Mouse (Mus musculus): ENCODE results near the gene Fxyd4.
A peak's percentile ranks its signal among the peaks of the same experiment; 100 is the strongest.

Gene Fxyd4

GRCm38 (mm10) chr6:117918043-117918442 is 19.4 kb downstream of the Fxyd4 start:
- DNase-seq (ENCODE audit: low read depth, low spot score) = peak; percentile 31

DNA sequence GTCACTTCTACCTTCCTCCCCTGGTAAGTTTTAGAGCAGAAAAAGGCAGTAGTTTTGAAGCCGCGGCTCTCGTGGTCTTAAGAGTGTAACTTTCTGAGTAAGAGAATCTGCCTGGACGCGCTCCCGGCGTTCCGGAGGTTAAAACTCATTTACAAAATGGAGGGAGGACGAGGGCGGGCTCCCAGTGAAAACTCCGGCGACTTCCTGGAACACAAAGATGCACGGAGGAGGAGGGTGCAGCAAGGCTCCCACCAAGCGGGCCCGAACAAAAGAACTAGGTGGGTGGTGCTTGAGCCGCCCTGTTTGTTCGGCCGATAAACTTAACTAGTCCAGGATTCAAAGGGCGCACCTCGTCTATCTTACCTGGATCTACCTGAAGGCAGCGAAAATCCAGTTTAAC is 19.9 kb downstream of the Fxyd4 start:
- DNase-seq (ENCODE audit: low read depth, low spot score) = peak; percentile 94

DNA sequence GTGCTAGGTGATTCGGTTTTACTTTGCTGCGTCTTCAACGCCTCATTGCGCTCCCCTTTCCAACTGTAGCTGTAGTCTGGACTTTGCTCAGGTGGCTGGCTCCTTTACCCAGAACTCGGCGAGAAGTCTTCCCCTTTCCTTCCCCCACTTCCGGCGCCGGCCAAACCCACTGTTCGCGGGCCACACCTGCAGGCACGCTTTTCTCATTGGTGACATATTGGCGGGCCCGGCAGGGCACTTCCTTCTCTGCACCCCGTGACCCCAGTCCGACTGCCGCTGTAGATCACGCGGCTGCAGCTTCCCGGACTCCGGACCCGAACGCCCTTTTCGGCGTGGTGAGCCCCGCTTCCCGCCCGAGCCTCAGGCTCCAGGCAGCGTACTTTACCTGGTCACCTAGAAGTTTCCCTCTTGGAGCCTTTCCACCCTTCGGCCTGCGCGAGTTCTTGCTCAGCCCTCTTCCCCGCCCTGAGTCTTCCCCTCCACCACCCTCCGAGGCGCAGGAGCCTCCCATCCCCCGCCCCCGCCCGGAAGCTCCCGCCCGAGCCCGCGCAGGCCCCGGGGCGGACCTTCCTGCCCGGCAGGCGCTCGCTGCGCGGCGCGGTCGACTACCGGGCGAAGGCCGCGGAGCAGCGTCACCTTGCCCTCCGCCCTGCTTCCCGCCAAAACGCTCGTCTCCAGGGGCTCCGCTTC is 20.6 kb downstream of the Fxyd4 start:
- peak; percentile 95 for DNase-seq (ENCODE audit: low read depth, low spot score)

GRCm38 (mm10) chr6:117916205-117916736 is 21.2 kb downstream of the Fxyd4 start:
- peak; percentile 52 for DNase-seq (ENCODE audit: low read depth, low spot score)

GRCm38 (mm10) chr6:117914541-117914940 is 23.0 kb downstream of the Fxyd4 start:
- DNase-seq (ENCODE audit: low read depth, low spot score) = no peak

- DNase-seq (ENCODE audit: low read depth, low spot score) = no peak
Measured at GRCm38 (mm10) chr6:117910120-117910661, 27.3 kb downstream of the Fxyd4 start.

DNA sequence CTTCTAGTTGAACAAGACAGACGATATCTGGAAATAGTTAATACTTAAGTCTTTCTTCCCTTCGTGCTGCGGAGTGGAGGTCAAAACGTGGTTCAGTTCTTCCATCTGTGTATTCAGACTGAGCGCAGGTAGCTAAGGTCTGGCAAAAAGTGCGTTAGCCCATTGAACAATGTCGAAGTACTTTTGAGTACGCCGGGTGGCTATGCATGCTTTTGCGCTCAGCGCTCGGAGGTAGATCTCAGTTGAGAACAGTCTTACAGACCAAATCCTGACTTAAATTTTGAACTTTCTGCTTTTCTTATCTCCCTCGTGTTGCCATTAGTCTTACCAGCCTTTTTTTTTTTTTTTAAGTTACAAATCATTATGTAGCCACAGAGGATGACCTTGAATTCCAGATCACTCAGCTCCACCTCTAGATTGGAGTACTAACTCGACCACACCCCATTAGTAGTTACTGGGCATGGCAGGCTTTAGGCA is 29.0 kb downstream of the Fxyd4 start:
- DNase-seq (ENCODE audit: low read depth, low spot score) = peak; percentile 81

GRCm38 (mm10) chr6:117907979-117908355 is 29.5 kb downstream of the Fxyd4 start:
- no peak for DNase-seq (ENCODE audit: low read depth, low spot score)

DNA sequence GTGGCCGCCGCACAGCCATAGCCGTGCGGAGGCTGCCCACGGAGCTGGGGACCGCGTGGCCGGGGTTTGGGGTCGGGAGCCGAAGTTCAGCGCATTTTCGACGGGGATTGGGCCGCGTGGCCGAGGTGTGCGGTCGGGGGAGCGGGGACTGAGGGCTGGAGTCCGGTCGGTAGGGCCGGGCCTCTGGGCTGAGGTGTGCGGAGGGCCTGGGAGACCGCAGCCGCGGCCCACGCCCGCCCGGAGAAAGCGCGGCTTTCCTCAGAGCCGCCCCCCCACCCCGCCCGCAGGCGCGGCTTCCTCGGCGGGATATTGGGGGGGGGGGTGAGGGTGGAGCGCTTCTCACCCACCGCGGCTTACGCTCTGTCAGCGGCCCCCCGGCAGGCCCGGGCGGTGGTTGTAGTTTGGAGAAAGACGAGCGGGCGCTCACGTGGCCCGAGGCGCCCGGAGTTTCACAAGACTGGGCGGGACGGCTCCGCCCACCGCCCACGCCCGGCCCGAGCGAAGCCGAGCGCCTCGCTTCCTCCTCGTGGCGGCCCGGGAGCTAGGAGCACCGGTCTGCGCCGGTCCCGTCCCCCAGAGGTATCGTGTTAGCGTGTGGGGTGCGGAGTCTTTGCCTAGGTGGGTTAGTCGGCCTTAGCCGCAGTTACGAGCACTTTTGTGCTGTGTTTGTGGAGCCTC is 30.1 kb downstream of the Fxyd4 start:
- peak; percentile 91 for DNase-seq (ENCODE audit: low read depth, low spot score)

GRCm38 (mm10) chr6:117906590-117907271 is 30.8 kb downstream of the Fxyd4 start:
- peak; percentile 97 for DNase-seq (ENCODE audit: low read depth, low spot score)

DNA sequence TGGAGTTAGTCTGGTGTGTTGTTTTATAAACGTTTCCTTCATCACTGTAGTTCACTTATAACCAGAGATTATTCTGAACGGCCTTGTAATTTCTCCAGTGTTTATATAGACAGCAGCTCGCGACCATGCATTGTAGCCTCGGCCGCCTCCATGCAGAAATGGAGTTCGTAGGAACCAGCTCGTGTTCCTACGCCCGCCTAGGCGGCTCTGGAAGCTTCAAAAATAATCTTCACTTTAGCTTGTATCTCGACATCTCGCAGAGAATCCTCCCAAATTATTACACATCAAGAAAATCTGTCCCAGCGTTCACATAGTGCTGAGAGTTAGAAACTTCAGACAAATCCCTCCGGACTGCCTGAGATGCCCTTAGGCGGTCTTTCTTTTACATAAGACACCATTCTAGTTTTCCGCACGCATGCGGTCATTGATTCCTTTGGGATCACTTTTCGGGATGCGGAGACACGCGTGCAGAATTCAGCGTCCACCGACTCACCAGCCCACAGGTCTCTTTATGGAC is 31.4 kb downstream of the Fxyd4 start:
- no peak for DNase-seq (ENCODE audit: low read depth, low spot score)

- no peak for DNase-seq (ENCODE audit: low read depth, low spot score)
Measured at GRCm38 (mm10) chr6:117905260-117905930, 32.1 kb downstream of the Fxyd4 start.

GRCm38 (mm10) chr6:117903836-117904235 is 33.7 kb downstream of the Fxyd4 start:
- DNase-seq (ENCODE audit: low read depth, low spot score) = no peak

DNA sequence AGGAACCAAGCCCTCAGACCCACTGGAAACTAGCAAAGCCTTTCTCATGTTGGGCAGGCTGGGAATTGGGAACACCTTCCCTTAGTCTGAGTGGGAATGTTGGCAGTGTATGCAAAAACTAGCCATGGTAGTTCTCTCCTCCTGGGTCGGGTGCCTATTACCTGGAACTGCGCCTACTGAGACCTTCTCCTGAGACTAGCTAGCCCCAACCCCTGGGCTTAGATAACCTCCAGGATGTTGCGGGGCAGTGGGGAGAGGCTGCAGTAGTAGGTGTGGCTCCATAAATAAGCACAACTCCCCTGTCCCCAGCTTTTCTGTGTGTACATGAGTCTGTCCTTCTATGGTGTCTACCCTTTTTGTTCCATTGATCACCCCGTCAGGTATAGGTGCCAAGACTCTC is 34.9 kb downstream of the Fxyd4 start:
- DNase-seq (ENCODE audit: low read depth, low spot score) = no peak

DNA sequence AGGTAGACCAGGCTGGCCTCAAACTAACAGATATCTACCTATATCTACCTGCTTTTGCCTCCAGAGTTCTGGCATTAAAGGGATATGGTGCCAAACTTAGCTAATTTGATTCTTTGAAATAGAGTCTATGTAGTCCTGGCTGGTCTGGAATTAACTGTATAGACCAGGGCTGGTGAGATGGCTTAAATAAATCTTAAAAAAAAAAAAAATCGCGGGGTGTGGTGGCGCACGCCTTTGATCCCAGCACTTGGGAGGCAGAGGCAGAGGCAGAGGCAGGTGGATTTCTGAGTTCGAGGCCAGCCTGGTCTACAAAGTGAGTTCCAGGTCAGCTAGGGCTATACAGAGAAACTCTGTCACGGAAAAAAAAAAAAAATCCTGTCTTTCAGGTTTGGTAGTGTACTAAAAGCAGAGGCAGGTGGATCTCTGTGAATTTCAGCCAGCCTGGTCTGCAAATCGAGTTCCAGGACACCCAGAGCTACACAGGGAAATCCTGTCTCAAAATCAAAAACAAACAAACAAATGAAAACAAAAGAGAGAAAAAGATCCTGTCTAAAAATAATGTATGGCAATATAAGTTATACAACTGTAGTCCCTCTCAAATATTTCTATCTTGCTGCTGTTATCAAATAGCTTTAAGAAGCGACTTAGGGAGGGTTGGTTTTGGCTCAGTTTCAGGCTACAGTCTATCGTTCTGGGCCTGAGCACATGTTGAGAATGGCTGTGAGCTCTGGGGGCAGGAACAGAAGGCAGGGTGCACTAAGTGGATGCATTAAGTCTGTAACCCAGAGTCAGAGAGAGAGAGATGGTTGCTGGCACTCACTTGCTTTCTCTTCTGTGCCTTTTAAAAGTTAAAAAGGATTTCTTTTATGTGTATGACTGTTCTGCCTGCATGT is 35.7 kb downstream of the Fxyd4 start:
- no peak for DNase-seq (ENCODE audit: low read depth, low spot score)

DNA sequence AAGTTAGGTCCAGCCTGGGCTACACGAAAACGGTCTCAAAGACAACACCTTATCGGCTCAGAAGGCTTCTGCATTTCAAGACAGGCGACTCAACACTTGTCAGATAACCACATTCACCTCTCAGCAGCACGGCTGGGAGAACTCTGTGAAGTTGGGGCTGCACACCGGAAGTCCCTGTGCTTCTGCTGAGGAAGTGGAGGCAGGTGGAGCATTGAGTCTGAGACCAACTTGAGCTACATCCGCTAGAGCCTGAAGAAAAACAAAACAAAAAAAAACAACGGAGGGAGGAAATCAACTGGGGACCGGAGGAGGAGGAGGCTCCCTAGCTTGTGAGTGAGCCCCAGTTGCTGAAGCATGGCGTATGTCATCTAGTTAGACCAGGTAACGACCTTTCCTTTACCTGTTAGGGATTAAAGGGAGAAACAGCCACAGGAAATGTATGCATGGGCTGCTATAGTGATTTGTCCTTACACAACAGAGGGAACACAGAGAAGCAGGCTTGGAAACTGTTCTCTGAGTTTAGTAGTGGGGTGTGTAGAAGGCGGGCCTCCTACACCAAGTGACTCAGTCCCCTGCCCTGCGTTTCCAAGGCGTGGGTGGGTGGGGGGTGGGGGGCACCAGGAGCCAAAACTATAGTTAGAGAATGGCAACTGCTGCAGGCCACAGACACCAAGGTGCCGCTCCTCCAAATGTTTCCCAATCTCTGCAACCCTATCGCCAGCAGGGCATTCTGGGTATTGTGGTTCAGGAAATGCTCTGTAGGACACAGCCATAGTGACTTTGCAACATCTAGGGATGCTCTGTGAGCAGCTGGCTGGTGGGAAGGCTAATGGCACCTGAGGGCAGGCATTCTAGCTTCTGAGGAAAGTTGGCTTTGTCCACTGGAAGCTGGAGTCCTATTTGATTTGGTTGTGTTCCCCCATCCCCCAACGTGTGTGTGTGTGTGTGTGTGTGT is 37.1 kb downstream of the Fxyd4 start, which contains the start of gene Hnrnpf:
Gene Hnrnpf, plus strand, starts transcription at position 199 of the 955 bp plus-strand sequence.
- peak; percentile 80 for DNase-seq (ENCODE audit: low read depth, low spot score)

- DNase-seq (ENCODE audit: low read depth, low spot score) = no peak
Measured at GRCm38 (mm10) chr6:117897800-117898199, 39.7 kb downstream of the Fxyd4 start.

DNA sequence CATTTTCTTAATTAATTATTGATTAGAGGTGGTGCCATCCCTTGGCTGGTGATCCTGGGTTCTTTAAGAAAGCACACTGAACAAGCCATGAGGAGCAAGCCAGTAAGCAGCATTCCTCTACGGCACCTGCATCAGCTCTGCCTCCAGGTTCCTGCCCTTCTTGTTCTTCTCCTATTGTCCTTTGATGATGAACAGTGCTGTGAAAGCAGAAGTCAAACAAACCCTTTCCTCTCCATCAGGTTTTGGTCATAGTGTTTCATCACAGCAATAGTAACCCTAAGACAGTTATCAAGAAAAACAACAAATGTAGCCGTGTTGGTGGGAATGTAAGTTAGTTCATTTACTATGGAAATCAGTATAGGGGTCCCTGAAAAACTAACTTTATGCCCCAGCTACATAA is 44.1 kb downstream of the Fxyd4 start:
- no peak for DNase-seq (ENCODE audit: low read depth, low spot score)

DNA sequence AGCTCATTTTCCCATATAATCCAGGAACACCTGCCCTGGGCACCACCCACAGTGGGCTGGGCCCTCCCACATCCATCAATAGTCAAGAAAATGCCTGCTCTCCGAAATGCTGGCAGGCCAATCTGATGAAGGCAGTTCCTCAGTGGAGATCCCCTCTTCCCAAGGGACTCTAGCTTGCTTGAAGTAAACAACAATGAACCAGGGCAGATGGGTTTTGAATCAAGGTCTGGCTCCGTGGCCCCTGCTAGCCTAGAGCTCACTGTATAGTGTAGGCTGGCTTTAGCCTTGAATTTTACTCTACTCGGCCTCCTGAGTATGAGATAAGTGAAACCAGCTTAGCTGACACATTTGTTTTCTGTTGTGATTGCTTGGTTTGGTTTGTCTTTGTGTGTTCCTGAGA is 45.1 kb downstream of the Fxyd4 start:
- DNase-seq (ENCODE audit: low read depth, low spot score) = no peak

Data from R1 (cell line).